Comparison of ENCODE assay signal across 19 mouse cellular contexts in genomic region chr3:131465536-131466260, GRCm38 (mm10). TPM values are rescaled to one million over a fixed set of nuclear protein-coding genes. Genes with fewer than 3 reads are reported as not detected.
DNase-seq lines count a peak whose midpoint lies in the region; ATAC-seq and TF ChIP-seq lines count a peak whose summit lies in the region.
"Had no signal": no experiment of that assay in that cellular context is flagged by ENCODE, and none has a peak within 500 bp of the region (broad histone marks: within the 10 kb centered on the region; RNA-seq: fewer than 3 reads in every experiment).

No protein-coding gene starts in this region.

- peaks cover 4% of the 10 kb centered on the region; the same call in 1 of the 2 replicates for H3K4me1 ChIP-seq in liver, adult 2 months (ENCODE audit: control insufficient read depth, insufficient read depth, low read length)
- no peaks in the 10 kb centered on the region for H3K4me1 ChIP-seq in liver, embryonic 11.5 days (replicated peaks; ENCODE audit: control insufficient read depth, insufficient read depth, low read length)
- H3K4me1 ChIP-seq in liver, postnatal 0 days (ENCODE audit: insufficient read depth), result 0 out of 2 replicates have a peak, but pooled peaks cover 2% of the 10 kb centered on the region
- H3K4me1 ChIP-seq in thymus, adult 2 months (replicated peaks; ENCODE audit: control insufficient read depth, insufficient read depth, low read length), result no peaks in the 10 kb centered on the region
- H3K4me1 ChIP-seq: heart, embryonic 13.5 days; midbrain, embryonic 13.5 days had no signal

- ATAC-seq in liver, embryonic 11.5 days (replicated peaks; ENCODE audit: low FRiP score), result no peak
- peak; percentile 65; the same call in 1 of the 2 replicates for ATAC-seq in common myeloid progenitor, adult 5-6 weeks (replicated peaks; ENCODE audit: low read depth, poor library complexity, severe bottlenecking)
- ATAC-seq in liver, postnatal 0 days, result no peak
- ATAC-seq: midbrain, embryonic 13.5 days had no signal

- no peak overlapping the region for H3K9ac ChIP-seq in liver, adult 2 months (ENCODE audit: low read depth, low read length)
- no peak overlapping the region for H3K9ac ChIP-seq in liver, embryonic 11.5 days (ENCODE audit: low read depth, low read length)
- H3K9ac ChIP-seq in liver, postnatal 0 days (replicated peaks), result no peak overlapping the region
- H3K9ac ChIP-seq: forebrain, embryonic 12.5 days; heart, embryonic 13.5 days; midbrain, embryonic 13.5 days; neural tube, embryonic 15.5 days had no signal

- no peak overlapping the region for H3K27ac ChIP-seq in liver, adult 2 months (replicated peaks; ENCODE audit: insufficient read depth, low read depth, low read length)
- H3K27ac ChIP-seq in liver, embryonic 11.5 days (ENCODE audit: low read depth, low read length), result no peak overlapping the region
- peak overlapping the region; percentile 48 for H3K27ac ChIP-seq in liver, postnatal 0 days (ENCODE audit: low read depth)
- H3K27ac ChIP-seq in thymus, adult 2 months (ENCODE audit: control insufficient read depth, insufficient read depth, low read length), result no peak overlapping the region
- H3K27ac ChIP-seq: forebrain, embryonic 12.5 days; heart, embryonic 13.5 days; midbrain, embryonic 13.5 days; neural tube, embryonic 15.5 days had no signal

- no peak overlapping the region for H3K4me3 ChIP-seq in liver, adult 2 months (ENCODE audit: insufficient read depth, low read depth, low read length)
- no peak overlapping the region for H3K4me3 ChIP-seq in liver, embryonic 11.5 days (ENCODE audit: low read depth, low read length)
- no peak overlapping the region for H3K4me3 ChIP-seq in liver, postnatal 0 days (ENCODE audit: low read depth, low read length)
- H3K4me3 ChIP-seq in thymus, adult 2 months (ENCODE audit: control insufficient read depth, insufficient read depth, low read length), result no peak overlapping the region
- H3K4me3 ChIP-seq: forebrain, embryonic 12.5 days; heart, embryonic 13.5 days; midbrain, embryonic 13.5 days; myocyte; neural tube, embryonic 15.5 days had no signal

- no peaks in the 10 kb centered on the region for H3K36me3 ChIP-seq in liver, adult 2 months (ENCODE audit: control insufficient read depth, insufficient read depth, low read length)
- H3K36me3 ChIP-seq in liver, embryonic 11.5 days (ENCODE audit: control insufficient read depth, insufficient read depth, low read length), result no peaks in the 10 kb centered on the region
- H3K36me3 ChIP-seq in liver, postnatal 0 days (replicated peaks; ENCODE audit: insufficient read depth, low read length), result no peaks in the 10 kb centered on the region
- H3K36me3 ChIP-seq in thymus, adult 2 months (ENCODE audit: control insufficient read depth, insufficient read depth, low read length), result no peaks in the 10 kb centered on the region
- H3K36me3 ChIP-seq: forebrain, embryonic 12.5 days; heart, embryonic 13.5 days; midbrain, embryonic 13.5 days; neural tube, embryonic 15.5 days had no signal

- H3K9me3 ChIP-seq in liver, embryonic 11.5 days (ENCODE audit: control insufficient read depth, low read length), result no peaks in the 10 kb centered on the region
- H3K9me3 ChIP-seq in liver, postnatal 0 days (ENCODE audit: low read length), result no peaks in the 10 kb centered on the region
- H3K9me3 ChIP-seq: forebrain, embryonic 12.5 days; heart, embryonic 13.5 days; midbrain, embryonic 13.5 days; neural tube, embryonic 15.5 days had no signal

- H3K4me2 ChIP-seq in liver, embryonic 11.5 days, result no peak overlapping the region
- H3K4me2 ChIP-seq in liver, postnatal 0 days (ENCODE audit: low read depth, low read length), result peak overlapping the region; percentile 35; the same call in 1 of the 2 replicates
- H3K4me2 ChIP-seq: forebrain, embryonic 12.5 days; heart, embryonic 13.5 days; midbrain, embryonic 13.5 days; neural tube, embryonic 15.5 days had no signal

- no peak for TF ChIP-seq CTCF in liver, adult 2 months (IDR thresholded peaks at IDR 0.05; ENCODE audit: low read depth, low read length)
- TF ChIP-seq CTCF in liver, postnatal 0 days (IDR thresholded peaks at IDR 0.05; ENCODE audit: low read depth), result no peak
- no peak for TF ChIP-seq CTCF in thymus, adult 2 months (IDR thresholded peaks at IDR 0.05; ENCODE audit: borderline replicate concordance, control insufficient read depth, extremely low read depth, insufficient read depth, low read length, poor library complexity)

- H3K79me2 ChIP-seq in liver, adult 2 months (ENCODE audit: control insufficient read depth, insufficient read depth, low read length), result peaks cover 16% of the 10 kb centered on the region; the same call in 1 of the 2 replicates

- 72% methylated on average over 3 of the region's 3 CpGs for WGBS in liver, adult 2 months
- 55% methylated on average over 3 of the region's 3 CpGs for WGBS in liver, embryonic 11.5 days
- 51% methylated on average over 3 of the region's 3 CpGs for WGBS in liver, postnatal 0 days (ENCODE audit: insufficient replicate concordance)
- 58% methylated on average over 3 of the region's 3 CpGs for WGBS in thymus, adult 2 months

- no peak for TF ChIP-seq POLR2A in liver, adult 2 months (IDR thresholded peaks at IDR 0.05; ENCODE audit: extremely low read depth, insufficient read depth, low read length)
- no peak for TF ChIP-seq POLR2A in thymus, adult 2 months (IDR thresholded peaks at IDR 0.05; ENCODE audit: control insufficient read depth, extremely low read depth, insufficient read depth, low read length, poor library complexity)

- DNase-seq in adrenal gland, adult (ENCODE audit: inconsistent age in 2 of 2, low spot score in 1 of 2), result peak; percentile 43 to 83
- DNase-seq in adrenal gland, postnatal 4 days (ENCODE audit: low spot score in 2 of 2), result no peak
- peak; percentile 71 for DNase-seq in liver, adult 2 months (ENCODE audit: extremely low read depth, low read depth, low spot score)
- DNase-seq in liver, embryonic 11.5 days (ENCODE audit: low spot score), result no peak
- DNase-seq in liver, postnatal 0 days, result no peak
- no peak for DNase-seq in thymus, adult 2 months
- DNase-seq in heart, adult 8-10 months (ENCODE audit: low spot score), result no peak
- DNase-seq: cerebellum, postnatal 10 days; gastrocnemius, postnatal 36 days; heart, postnatal 36 days; lung, adult 18-20 months; thymus, adult 18-20 months had no signal

- no peak for TF ChIP-seq EP300 in liver, postnatal 0 days (IDR thresholded peaks at IDR 0.05; ENCODE audit: low read depth)

- H3K27me3 ChIP-seq in liver, adult 2 months (ENCODE audit: control insufficient read depth, insufficient read depth, low read length), result no peaks in the 10 kb centered on the region
- no peaks in the 10 kb centered on the region for H3K27me3 ChIP-seq in liver, embryonic 11.5 days (replicated peaks; ENCODE audit: control insufficient read depth, insufficient read depth, low read length)
- H3K27me3 ChIP-seq in liver, postnatal 0 days (ENCODE audit: insufficient read depth, low read length), result no peaks in the 10 kb centered on the region
- H3K27me3 ChIP-seq in thymus, adult 2 months (ENCODE audit: control insufficient read depth, insufficient read depth, low read length), result no peaks in the 10 kb centered on the region
- H3K27me3 ChIP-seq: forebrain, embryonic 12.5 days; heart, embryonic 13.5 days; midbrain, embryonic 13.5 days; neural tube, embryonic 15.5 days had no signal

RNA-seq across cellular contexts. Expression of gene Sgms2, which starts 25.5 kb away (rescaled TPM):
- 1 to 10 TPM; 8.9 to 9.8 TPM for total RNA-seq in adrenal gland, postnatal 4 days (2021)
- 35.8 and 56.6 TPM in 2 replicates for total RNA-seq in liver, adult 2 months (2014; rRNA removed)
- 9.9 and 11.8 TPM in 2 replicates for polyA plus RNA-seq in liver, adult 2 months (2012; rRNA removed)
- polyA plus RNA-seq in liver, embryonic 11.5 days (2014; fragmentation: Nextera tagmentation; extraction: Ambion mirVana), result 3.6 and 4.0 TPM in 2 replicates
- total RNA-seq in common myeloid progenitor, adult 5-6 weeks (2017), result 0.87 and 1.0 TPM in 2 replicates
- 9.2 and 12.5 TPM in 2 replicates for polyA plus RNA-seq in liver, postnatal 0 days (2015; fragmentation: Nextera tagmentation; extraction: Ambion mirVana)
- polyA plus RNA-seq in thymus, adult 2 months (2012; rRNA removed), result 0.44 and 0.65 TPM in 2 replicates
- total RNA-seq in heart, adult 8-10 months (2022), result 1 to 10 TPM; 1.3 to 2.0 (median 1.7) TPM
- total RNA-seq: MEL had no signal

Comparison
In these comparisons a context has a peak if more than half of its experiments do, and no peak if none do; other contexts are left out.
1. DNase-seq: peak in adrenal gland, adult (2 of 2) and liver, adult 2 months (single experiment); none in adrenal gland, postnatal 4 days (0 of 2), liver, embryonic 11.5 days (single experiment), liver, postnatal 0 days (single experiment), thymus, adult 2 months (single experiment) and heart, adult 8-10 months (single experiment).